Mouse (Mus musculus) heart, adult 2 months (tissue): ENCODE data around the gene Hsdl1. TPM values are rescaled to one million over a fixed set of nuclear protein-coding genes. Genes with fewer than 3 reads are reported as not detected.

Source experiments
- DNase-seq, 2 experiments: peaks; one replicate each; pipeline ENCODE4 v3.0.0; 2021
- H3K27ac ChIP-seq: fragments of 200-600 bp; 2 replicates; pipeline ENCODE4 v1.8.1; 2022
- H3K27me3 ChIP-seq: fragments of 200-500 bp; 2 replicates; pipeline ENCODE4 v1.6.1; 2012; ENCODE audit warnings: mild to moderate bottlenecking, low read length, inconsistent platforms, mixed read lengths; ENCODE audit not compliant: control insufficient read depth, insufficient read depth
- H3K36me3 ChIP-seq: fragments of 200-500 bp; 2 replicates; pipeline ENCODE4 v1.6.1; 2012; ENCODE audit warnings: low read length, inconsistent platforms; ENCODE audit not compliant: control insufficient read depth, insufficient read depth
- H3K4me1 ChIP-seq: fragments of 200-500 bp; 2 replicates; pipeline ENCODE4 v1.6.1; 2011; ENCODE audit warnings: low read length; ENCODE audit not compliant: control insufficient read depth, insufficient read depth
- H3K4me3 ChIP-seq: fragments of 200-600 bp; 2 replicates; pipeline ENCODE4 v1.8.1; 2022
- H3K79me2 ChIP-seq: fragments of 200-500 bp; replicated peaks from 2 replicates; pipeline ENCODE4 v1.6.1; 2012; ENCODE audit warnings: mild to moderate bottlenecking, inconsistent platforms, low read length, moderate library complexity, mixed read lengths; ENCODE audit not compliant: control insufficient read depth, insufficient read depth
- H3K9ac ChIP-seq: fragments of 200-500 bp; 2 replicates; pipeline ENCODE4 v1.6.1; 2012; ENCODE audit warnings: low read depth, mild to moderate bottlenecking, control low read depth, inconsistent platforms, low read length, mixed read lengths
- CTCF ChIP-seq: fragments of 200-600 bp; IDR thresholded peaks from 2 replicates; pipeline ENCODE4 v1.8.1; 2022; ENCODE audit warnings: antibody characterized with exemption, mild to moderate bottlenecking, moderate library complexity
- EP300 ChIP-seq: fragments of 200-500 bp; IDR thresholded peaks from 2 replicates; pipeline ENCODE4 v1.6.1; 2011; ENCODE audit warnings: low read depth, low read length, control low read depth; ENCODE audit not compliant: insufficient read depth
- POLR2A ChIP-seq: fragments of 200-500 bp; IDR thresholded peaks from 2 replicates; pipeline ENCODE4 v1.6.1; 2011; ENCODE audit warnings: mild to moderate bottlenecking, low read depth, low read length, control low read depth; ENCODE audit not compliant: insufficient read depth
- WGBS: fragments of 180-500 bp; shearing (Covaris S2); methylation state at CpG from one replicate; pipeline ENCODE4 v1.1.7; 2018; 5-methylcytosine and 5-hydroxymethylcytosine counted together
- intact Hi-C: fragments of 180-260 bp; cut with DNase I; formaldehyde crosslinking; loops from one replicate; pipeline ENCODE4 v1.15.1; 2025
- long read RNA-seq: library from polyadenylated mRNA; stranded (forward); transcript quantifications from one replicate; pipeline ENCODE4 v2.0.0, GENCODE M21; 2021
- polyA plus RNA-seq: library from polyadenylated mRNA; depleted of rRNA; stranded (reverse); fragments of >200 nt; gene quantifications from 2 replicates; pipeline ENCODE4 v1.2.3, GENCODE M21; 2012; rRNA removed
- total RNA-seq, 2 experiments: library from RNA; stranded (reverse); gene quantifications; 2 replicates each; pipeline ENCODE4 v1.2.3; 2021

Hsdl1 gene
- 10 to 100 TPM; 17.6 to 20.4 TPM for total RNA-seq
- polyA plus RNA-seq, result 11.9 and 15.6 TPM in 2 replicates
- long read RNA-seq, transcript Hsdl1-201 (5 exons, 3,141 nt), result major isoform, 30 of 45 reads
- long read RNA-seq, partial matches to known transcripts, result 3 of 45 reads
- long read RNA-seq, other reads (novel, unspliced or antisense), result 12 of 45 reads

GRCm38 (mm10) chr8:119574437-119575365, at the start of gene Hsdl1, which contains the start of gene Dnaaf1:
Gene Hsdl1, minus strand, starts transcription at chr8:119575183.
Gene Dnaaf1, plus strand, starts transcription at chr8:119575235.
- Histone ChIP-seq H3K4me3 (peak within 1 kb of the TSS; percentile 75), H3K27ac (peak within 1 kb of the TSS; percentile 58), H3K79me2 (peaks cover 10% of the 10 kb centered on the region; the same call in 1 of the 2 replicates), H3K9ac (peak within 1 kb of the TSS; percentile 91), H3K4me1 (no peaks in the 10 kb centered on the region), H3K27me3 (no peaks in the 10 kb centered on the region), H3K36me3 (no peaks in the 10 kb centered on the region)
- peak; percentile 56; the same call in 1 of the 2 replicates for TF ChIP-seq POLR2A
- no peak for TF ChIP-seq EP300
- peak; percentile 45 for TF ChIP-seq CTCF
- WGBS, result under 1% methylated on average over 95 of the region's 97 CpGs
- intact Hi-C loops, result loop anchor here (1.0 to 2.0 kb wide), 2 partner anchors 16 to 30 kb away; partner anchors contain the start of genes Mbtps1 and Taf1c
- peak; percentile 97 to 99 for DNase-seq

DNA sequence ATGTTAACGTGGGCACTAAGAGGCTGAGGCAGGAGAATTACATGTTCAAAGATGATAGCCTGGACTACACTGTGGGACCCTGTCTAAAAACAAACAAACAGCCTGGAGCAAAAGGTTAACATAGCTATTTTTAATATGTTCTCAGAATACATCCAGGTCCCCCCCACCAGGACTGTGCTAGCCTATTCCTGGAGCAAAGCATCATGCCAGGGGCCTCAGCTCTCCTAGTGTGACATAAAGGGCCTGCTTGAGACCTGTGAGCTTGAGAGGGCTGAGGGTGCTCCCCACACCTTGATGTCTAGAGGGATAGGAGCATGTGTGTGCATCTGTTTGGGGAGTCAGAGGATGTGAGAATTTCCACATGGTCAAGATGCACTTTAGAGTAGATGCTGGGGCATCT, 48.8 kb upstream of the Hsdl1 start:
- WGBS, result 70% methylated on average over 1 of the region's 1 CpGs
- no peak overlapping the region for H3K27ac ChIP-seq
- H3K27me3 ChIP-seq, result no peaks in the 10 kb centered on the region
- no peak overlapping the region for H3K9ac ChIP-seq
- H3K4me1 ChIP-seq, result no peaks in the 10 kb centered on the region; the same call in 1 of the 2 replicates
- no peak for DNase-seq
- no peaks in the 10 kb centered on the region for H3K36me3 ChIP-seq
- TF ChIP-seq POLR2A (no peak), EP300 (no peak), CTCF (no peak)
- no peak overlapping the region for H3K4me3 ChIP-seq
- intact Hi-C loops, result no loop called here
- H3K79me2 ChIP-seq, result no peaks in the 10 kb centered on the region

GRCm38 (mm10) chr8:119623061-119623460, 48.1 kb upstream of the Hsdl1 start:
- no peaks in the 10 kb centered on the region for H3K36me3 ChIP-seq
- WGBS, result 70% methylated on average over 8 of the region's 8 CpGs
- no peak overlapping the region for H3K9ac ChIP-seq
- H3K27me3 ChIP-seq, result no peaks in the 10 kb centered on the region
- H3K79me2 ChIP-seq, result no peaks in the 10 kb centered on the region
- H3K4me3 ChIP-seq, result no peak overlapping the region
- TF ChIP-seq POLR2A (no peak), EP300 (no peak), CTCF (no peak)
- H3K4me1 ChIP-seq, result no peaks in the 10 kb centered on the region; the same call in 1 of the 2 replicates
- no peak overlapping the region for H3K27ac ChIP-seq
- intact Hi-C loops, result no loop called here
- DNase-seq, result no peak

DNA sequence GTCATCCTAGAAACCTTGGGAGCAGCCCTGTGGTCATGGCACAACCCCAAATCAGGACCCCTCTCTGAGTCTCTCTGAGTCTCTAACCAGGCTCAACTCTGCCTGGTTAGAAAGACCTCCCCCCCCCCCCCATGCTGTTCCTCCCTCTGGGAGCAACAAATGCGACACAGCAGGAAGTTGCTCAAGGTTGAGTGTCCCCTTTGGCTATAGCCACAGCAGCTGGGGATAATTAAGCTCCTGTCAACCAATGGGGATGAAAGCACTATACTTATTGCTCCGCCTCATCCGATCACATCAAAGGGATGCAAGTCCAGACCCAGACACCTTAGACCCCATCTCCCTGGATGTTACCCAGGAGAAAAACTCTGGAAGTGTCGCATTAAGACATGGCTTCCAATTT, 47.6 kb upstream of the Hsdl1 start:
- Histone ChIP-seq H3K27me3 (no peaks in the 10 kb centered on the region), H3K9ac (no peak overlapping the region), H3K4me3 (no peak overlapping the region), H3K27ac (no peak overlapping the region), H3K36me3 (no peaks in the 10 kb centered on the region), H3K4me1 (no peaks in the 10 kb centered on the region; the same call in 1 of the 2 replicates), H3K79me2 (no peaks in the 10 kb centered on the region)
- DNase-seq, result no peak
- WGBS, result 69% methylated on average over 4 of the region's 4 CpGs
- intact Hi-C loops, result no loop called here
- TF ChIP-seq POLR2A, result no peak
- no peak for TF ChIP-seq CTCF
- no peak for TF ChIP-seq EP300

- no peak for DNase-seq
- Histone ChIP-seq H3K79me2 (no peaks in the 10 kb centered on the region), H3K27me3 (no peaks in the 10 kb centered on the region), H3K4me1 (no peaks in the 10 kb centered on the region; the same call in 1 of the 2 replicates), H3K36me3 (no peaks in the 10 kb centered on the region), H3K27ac (peak overlapping the region; percentile 52), H3K9ac (no peak overlapping the region), H3K4me3 (no peak overlapping the region)
- TF ChIP-seq CTCF (no peak), EP300 (peak; percentile 84; the same call in 1 of the 2 replicates), POLR2A (no peak; the same call in 1 of the 2 replicates)
- WGBS, result 63% methylated on average over 14 of the region's 14 CpGs
- intact Hi-C loops, result no loop called here
These were observed 46.0 kb upstream of the Hsdl1 start for GRCm38 (mm10) chr8:119620848-119621465.
